Mouse (Mus musculus) brain, adult 2 months (tissue): Measurements from ENCODE around the gene Slc22a15.

Experiments used
- DNase-seq: peaks from one replicate; pipeline ENCODE4 v3.0.0; 2011; ENCODE audit warnings: low read depth, low spot score

The Slc22a15 gene

DNA sequence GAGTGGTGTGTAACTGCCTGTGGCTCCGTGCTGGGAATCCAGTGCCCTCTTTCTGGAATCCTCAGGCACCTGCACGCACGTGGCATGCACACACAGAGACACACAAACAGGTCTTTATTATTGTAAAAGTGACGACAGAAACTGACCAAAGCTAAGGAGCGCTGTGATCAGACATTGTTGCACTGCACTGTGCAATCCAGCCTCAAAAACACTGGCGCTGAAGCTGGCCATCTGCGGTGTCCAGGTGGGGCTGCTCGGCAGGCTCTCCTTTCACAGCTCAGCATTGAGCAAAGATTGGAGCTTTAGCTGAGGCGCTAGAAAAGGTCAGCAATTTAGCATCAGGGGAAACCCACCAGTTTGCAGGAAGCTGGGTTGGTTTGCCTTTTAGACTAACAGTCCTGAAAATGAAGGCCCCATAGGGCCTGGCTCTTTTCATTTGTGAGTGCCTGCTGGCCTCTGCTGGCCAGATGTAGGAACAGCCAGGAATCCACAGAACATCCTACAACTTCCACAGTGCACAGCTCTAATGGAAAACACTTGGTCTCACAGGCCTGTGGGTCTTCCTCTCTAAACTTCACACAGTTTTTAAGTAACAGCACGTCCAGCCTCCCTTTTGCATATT lies 111.8 kb downstream of the Slc22a15 start:
- DNase-seq: peak; percentile 88

DNA sequence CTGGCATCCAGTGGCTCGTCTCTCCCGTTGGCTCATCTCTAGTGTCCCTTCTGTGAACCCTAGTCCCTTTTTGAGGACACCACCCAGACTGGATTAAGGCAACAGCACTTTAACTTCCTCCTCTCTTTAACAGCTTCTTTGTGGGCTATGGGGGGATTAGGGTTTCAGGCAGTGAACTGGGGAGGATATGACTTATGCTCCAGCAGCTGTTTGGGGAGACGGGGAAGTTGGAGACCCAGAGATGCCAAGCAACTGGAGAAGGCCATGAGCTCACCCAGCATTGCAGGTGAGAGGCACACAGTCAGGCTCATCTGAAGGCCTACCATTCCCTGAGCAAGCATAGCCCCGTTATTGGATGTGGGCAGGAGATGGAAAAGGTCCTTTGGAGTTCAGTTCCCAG lies 112.3 kb downstream of the Slc22a15 start:
- DNase-seq: no peak

DNA sequence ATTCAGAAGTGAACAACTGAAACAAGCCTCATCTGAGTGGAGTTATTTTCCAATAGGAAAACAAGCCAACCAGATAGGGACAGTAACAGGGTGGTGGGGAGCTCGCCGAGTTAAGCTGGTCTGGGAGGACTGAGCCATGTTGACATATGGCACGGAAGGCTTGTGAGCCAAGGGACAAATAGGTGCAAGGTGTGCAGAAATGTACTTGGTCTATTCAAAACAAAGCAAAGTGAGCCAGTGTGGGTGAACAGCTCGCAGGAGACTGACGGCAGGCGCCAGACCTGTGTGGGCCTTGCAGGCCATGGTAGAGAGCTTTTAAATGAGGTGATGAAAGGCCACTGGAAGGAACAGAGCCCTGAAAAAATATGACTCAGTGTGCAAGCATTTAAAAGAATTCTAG lies 116.6 kb downstream of the Slc22a15 start:
- peak; percentile 98 for DNase-seq

DNA sequence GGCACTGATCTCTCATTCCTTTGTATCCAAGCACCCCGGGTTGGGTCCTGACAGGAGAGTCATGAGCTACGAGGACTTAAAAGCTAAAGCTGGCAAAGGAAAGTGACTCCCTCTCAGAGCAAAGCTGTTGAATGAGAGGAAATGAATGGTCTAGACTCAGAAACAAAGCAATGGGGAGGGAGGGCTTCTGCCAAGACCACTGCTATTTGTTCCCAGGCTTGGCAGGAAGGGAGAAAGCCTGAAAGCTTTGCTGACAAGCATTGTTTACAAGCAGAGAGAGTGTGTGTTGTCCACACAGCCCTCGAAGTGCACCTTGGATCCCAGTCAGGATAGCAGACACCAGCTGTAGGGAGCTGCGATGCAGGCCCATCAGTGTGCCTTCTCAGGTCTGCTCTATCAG lies 117.3 kb downstream of the Slc22a15 start:
- peak; percentile 70 for DNase-seq

- peak; percentile 95 for DNase-seq
Observed at GRCm38 (mm10) chr3:101806149-101806548, 118.1 kb downstream of the Slc22a15 start.
